In the genomic region with DNA sequence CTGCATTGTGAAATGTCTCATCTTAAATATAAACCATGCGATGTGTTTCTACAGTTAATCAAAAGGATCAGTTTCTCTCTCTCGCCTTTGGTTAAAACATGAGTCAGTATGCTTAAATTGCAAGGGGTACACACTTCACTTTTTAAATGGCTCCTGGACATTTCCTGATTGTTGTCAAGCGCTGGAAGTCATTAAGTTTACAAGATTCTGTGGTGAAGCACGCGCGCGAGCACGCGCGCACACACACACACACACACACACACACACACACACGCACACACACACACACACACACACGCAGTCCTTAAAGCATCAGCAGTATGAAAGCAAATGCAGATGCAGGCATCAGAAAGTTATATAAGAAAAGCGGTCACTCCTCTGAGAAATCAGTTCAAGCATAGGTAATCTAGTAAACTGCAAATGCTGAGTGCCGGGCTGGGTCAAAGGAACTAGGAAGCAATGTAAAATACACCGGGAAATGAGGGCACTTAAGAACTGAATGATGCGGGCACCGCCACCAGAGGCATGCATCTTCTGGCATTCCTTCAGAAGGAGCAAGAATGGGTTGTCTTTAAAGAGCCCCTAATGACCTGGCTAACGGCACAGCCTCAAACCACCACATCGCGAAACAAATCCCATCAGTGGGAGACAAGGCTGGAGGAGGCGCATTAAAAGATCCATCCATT, we compare ENCODE assay signal across 8 mouse cellular contexts. TPM values are rescaled to one million over a fixed set of nuclear protein-coding genes. Genes with fewer than 3 reads are reported as not detected.
DNase-seq lines count a peak whose midpoint lies in the region; ATAC-seq and TF ChIP-seq lines count a peak whose summit lies in the region.

No protein-coding gene starts in this region.

- peaks cover 5 to 23% of the 10 kb centered on the region in 2 experiments for H3K4me1 ChIP-seq in heart, embryonic 14.5 days (ENCODE audit: control insufficient read depth in 2 of 2, insufficient read depth in 2 of 2, low read length in 2 of 2)
- no peaks in the 10 kb centered on the region for H3K4me1 ChIP-seq in ES-E14 (ENCODE audit: control insufficient read depth in 2 of 2, insufficient read depth in 2 of 2, low read length in 2 of 2, poor library complexity in 1 of 2)
- H3K4me1 ChIP-seq in embryonic facial prominence, embryonic 15.5 days, result peaks cover 22% of the 10 kb centered on the region
- H3K4me1 ChIP-seq in small intestine, adult 2 months (ENCODE audit: control insufficient read depth, insufficient read depth, insufficient read length, low read length), result peaks cover 13% of the 10 kb centered on the region; the same call in 1 of the 2 replicates

- intact Hi-C loops in heart, postnatal 10 days (cut with DNase I), result no loop called here

- no peaks in the 10 kb centered on the region for H3K27me3 ChIP-seq in heart, embryonic 14.5 days (ENCODE audit: control insufficient read depth, insufficient read depth, low read length)
- no peaks in the 10 kb centered on the region for H3K27me3 ChIP-seq in embryonic facial prominence, embryonic 15.5 days
- H3K27me3 ChIP-seq in small intestine, adult 2 months (ENCODE audit: control insufficient read depth, insufficient read depth, low read length), result no peaks in the 10 kb centered on the region

- H3K27ac ChIP-seq in heart, embryonic 14.5 days (replicated peaks in 1 of 2; ENCODE audit: control insufficient read depth in 1 of 2, insufficient read depth in 1 of 2, low read depth in 2 of 2, low read length in 2 of 2), result peak overlapping the region; percentile 83
- peak overlapping the region; percentile 79; the same call in 1 of the 2 replicates for H3K27ac ChIP-seq in ES-E14 (ENCODE audit: insufficient read depth, low read depth, low read length, poor library complexity, severe bottlenecking)
- peak overlapping the region; percentile 92 for H3K27ac ChIP-seq in embryonic facial prominence, embryonic 15.5 days (replicated peaks)
- H3K27ac ChIP-seq in small intestine, adult 2 months (ENCODE audit: insufficient read depth, low read depth, low read length), result peak overlapping the region; percentile 88

- peak overlapping the region; percentile 69 to 98 for H3K4me3 ChIP-seq in heart, embryonic 14.5 days (ENCODE audit: control insufficient read depth in 1 of 2, insufficient read depth in 1 of 2, low read depth in 1 of 2, low read length in 2 of 2)
- peak overlapping the region; percentile 93 to 99 for H3K4me3 ChIP-seq in ES-E14 (ENCODE audit: insufficient read depth in 1 of 2, low read depth in 1 of 2, low read length in 2 of 2, poor library complexity in 1 of 2, severe bottlenecking in 1 of 2)
- H3K4me3 ChIP-seq in embryonic facial prominence, embryonic 15.5 days (replicated peaks), result peak overlapping the region; percentile 97
- peak overlapping the region; percentile 93 for H3K4me3 ChIP-seq in small intestine, adult 2 months (ENCODE audit: low read depth, low read length)

- 9% methylated on average over 21 of the region's 21 CpGs for WGBS in heart, embryonic 14.5 days
- WGBS in embryonic facial prominence, embryonic 15.5 days, result 4% methylated on average over 21 of the region's 21 CpGs
- 1% methylated on average over 21 of the region's 21 CpGs for WGBS in small intestine, adult 2 months

- peak overlapping the region; percentile 86 for H3K4me2 ChIP-seq in heart, embryonic 14.5 days (ENCODE audit: low read length)
- peak overlapping the region; percentile 77 for H3K4me2 ChIP-seq in embryonic facial prominence, embryonic 15.5 days (replicated peaks)

- H3K36me3 ChIP-seq in heart, embryonic 14.5 days (ENCODE audit: control insufficient read depth, insufficient read depth, low read length), result peaks cover 5% of the 10 kb centered on the region; the same call in 1 of the 2 replicates
- peaks cover 3% of the 10 kb centered on the region; the same call in 1 of the 2 replicates for H3K36me3 ChIP-seq in ES-E14 (ENCODE audit: control insufficient read depth, insufficient read depth, low read length, poor library complexity, severe bottlenecking)
- peaks cover 3% of the 10 kb centered on the region for H3K36me3 ChIP-seq in embryonic facial prominence, embryonic 15.5 days
- H3K36me3 ChIP-seq in small intestine, adult 2 months (ENCODE audit: control insufficient read depth, insufficient read depth, low read length), result no peaks in the 10 kb centered on the region

- ATAC-seq in heart, embryonic 14.5 days (ENCODE audit: insufficient number of reproducible peaks, insufficient read depth, low FRiP score, low read depth), result no peak
- no peak for ATAC-seq in embryonic facial prominence, embryonic 15.5 days (ENCODE audit: insufficient number of reproducible peaks, low FRiP score, low TSS enrichment, low read depth)

- TF ChIP-seq CTCF in small intestine, adult 2 months (IDR thresholded peaks at IDR 0.05; ENCODE audit: extremely low read depth, insufficient read length, insufficient replicate concordance, low read depth, low read length), result peak; percentile 25; the same call in 1 of the 2 replicates

- in situ Hi-C loops in ES-E14 (cut with MboI; ENCODE audit: low sequenced_read_pairs in 2 of 2, unreplicated experiment in 2 of 2), result no loop called here

- TF ChIP-seq POLR2A in small intestine, adult 2 months (IDR thresholded peaks at IDR 0.05; ENCODE audit: low read depth, low read length), result no peak

- H3K9me3 ChIP-seq in heart, embryonic 14.5 days (ENCODE audit: control insufficient read depth, low read length), result no peaks in the 10 kb centered on the region
- H3K9me3 ChIP-seq in ES-E14 (ENCODE audit: control insufficient read depth, insufficient read depth, low read depth, low read length), result no peaks in the 10 kb centered on the region
- H3K9me3 ChIP-seq in embryonic facial prominence, embryonic 15.5 days (replicated peaks), result no peaks in the 10 kb centered on the region

- DNase-seq in heart, postnatal 10 days, result no peak
- DNase-seq in ES-E14 (ENCODE audit: low read depth, low spot score), result no peak
- DNase-seq in induced T-regulatory cell, adult 2 months (ENCODE audit: low read depth), result peak; percentile 79
- peak; percentile 35 for DNase-seq in lung, postnatal 14 days
- DNase-seq in gastrocnemius, postnatal 25 days, result no peak

- peak overlapping the region; percentile 91 for H3K9ac ChIP-seq in heart, embryonic 14.5 days (ENCODE audit: low read length)
- H3K9ac ChIP-seq in ES-E14 (ENCODE audit: insufficient read depth, low read depth, low read length, poor library complexity, severe bottlenecking), result peak overlapping the region; percentile 93
- peak overlapping the region; percentile 84 for H3K9ac ChIP-seq in embryonic facial prominence, embryonic 15.5 days

TF ChIP-seq in ES-E14, 5 proteins besides CTCF, POLR2A, EP300 and RAD21:
- TF ChIP-seq HCFC1 (IDR thresholded peaks at IDR 0.05; ENCODE audit: borderline replicate concordance, insufficient read depth, low read length) (no peak), ZC3H11A (IDR thresholded peaks at IDR 0.05; ENCODE audit: borderline replicate concordance, low read depth, low read length) (no peak), CHD2 (IDR thresholded peaks at IDR 0.05; ENCODE audit: low read depth, low read length) (no peak), MAFK (IDR thresholded peaks at IDR 0.05; ENCODE audit: insufficient read depth, low read depth, low read length) (no peak), ZNF384 (IDR thresholded peaks at IDR 0.05; ENCODE audit: low read depth, low read length) (no peak)

RNA-seq across cellular contexts. Expression of a gene that starts 0.9 kb away (rescaled TPM):
- 18.6 and 19.0 TPM in 2 replicates for polyA plus RNA-seq in heart, embryonic 14.5 days (2014; fragmentation: Nextera tagmentation; extraction: Ambion mirVana)
- 10 to 100 TPM; 29.2 to 31.9 TPM for total RNA-seq in heart, postnatal 10 days (2021)
- total RNA-seq in ES-E14 (2012; rRNA removed), result 13.0 and 16.2 TPM in 2 replicates
- 17.6 and 18.9 TPM in 2 replicates for polyA plus RNA-seq in embryonic facial prominence, embryonic 15.5 days (2015; fragmentation: Nextera tagmentation; extraction: Ambion mirVana)
- 7.2 and 12.3 TPM in 2 replicates for polyA plus RNA-seq in small intestine, adult 2 months (2012; rRNA removed)
- total RNA-seq in gastrocnemius, postnatal 25 days (2021), result 10 to 100 TPM; 15.8 to 17.6 TPM

RNA-seq across cellular contexts. Expression of a gene that starts 32.4 kb away (rescaled TPM):
- 84.1 and 90.7 TPM in 2 replicates for polyA plus RNA-seq in heart, embryonic 14.5 days (2014; fragmentation: Nextera tagmentation; extraction: Ambion mirVana)
- 10 to 100 TPM; 50.5 to 51.9 TPM for total RNA-seq in heart, postnatal 10 days (2021)
- total RNA-seq in ES-E14 (2012; rRNA removed), result 57.9 and 84.2 TPM in 2 replicates
- 122 and 124 TPM in 2 replicates for polyA plus RNA-seq in embryonic facial prominence, embryonic 15.5 days (2015; fragmentation: Nextera tagmentation; extraction: Ambion mirVana)
- polyA plus RNA-seq in small intestine, adult 2 months (2012; rRNA removed), result 16.1 and 17.6 TPM in 2 replicates
- total RNA-seq in gastrocnemius, postnatal 25 days (2021), result 10 to 100 TPM; 17.1 to 18.1 TPM

Comparison
In these comparisons a context has a peak if more than half of its experiments do, and no peak if none do; other contexts are left out.
1. DNase-seq: peak in induced T-regulatory cell, adult 2 months (single experiment) and lung, postnatal 14 days (single experiment); none in heart, postnatal 10 days (0 of 2), ES-E14 (single experiment) and gastrocnemius, postnatal 25 days (single experiment).
2. Peak in every context shown above with its lines, with median percentiles within 50 percentile points of each other: H3K27ac ChIP-seq, H3K4me3 ChIP-seq and H3K9ac ChIP-seq.